ENCODE assay signal across 20 mouse cellular contexts in the genomic region with DNA sequence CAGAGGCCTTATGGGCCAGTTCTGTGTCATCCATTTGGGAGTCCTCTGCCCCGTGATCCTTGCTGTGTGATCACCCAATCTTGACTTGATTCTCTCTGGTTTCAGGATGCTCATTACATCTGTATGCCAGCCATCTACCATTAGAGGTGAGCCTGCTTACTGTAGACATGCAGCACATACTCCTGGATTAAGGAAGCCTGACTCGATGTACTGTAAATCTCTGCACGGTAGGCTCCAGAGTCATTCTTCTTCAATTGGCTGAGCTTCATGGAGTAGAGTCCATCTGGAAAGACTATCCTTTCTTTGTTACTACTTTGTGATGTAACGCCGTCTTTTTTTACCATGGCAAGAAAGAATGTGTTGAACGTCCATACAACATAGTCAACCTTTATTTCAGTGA. TPM values are rescaled to one million over a fixed set of nuclear protein-coding genes. Genes with fewer than 3 reads are reported as not detected.
DNase-seq lines count a peak whose midpoint lies in the region.
"Had no signal": no experiment of that assay in that cellular context is flagged by ENCODE, and none has a peak within 500 bp of the region (broad histone marks: within the 10 kb centered on the region; RNA-seq: fewer than 3 reads in every experiment).

No protein-coding gene starts in this region.

- H3K27ac ChIP-seq in heart, embryonic 10.5 days, result no peak overlapping the region

- intact Hi-C loops in heart, postnatal 25 days (cut with DNase I), result no loop called here
- intact Hi-C loops in heart, postnatal 10 days (cut with DNase I), result no loop called here

- DNase-seq in heart, adult 11 months, result peak; percentile 67
- DNase-seq in heart, postnatal 25 days (ENCODE audit: low spot score), result no peak
- DNase-seq in heart, embryonic 10.5 days (ENCODE audit: low spot score), result peak; percentile 58
- no peak for DNase-seq in heart, postnatal 10 days
- DNase-seq: adrenal gland, adult 2 months; adrenal gland, adult 8-10 months; adrenal gland, postnatal 10 days; adrenal gland, postnatal 14 days; adrenal gland, postnatal 25 days; adrenal gland, postnatal 36 days; B cell, adult 2 months; cerebellum, adult 11 months; cerebellum, adult 11-12 months; cerebellum, adult 18-20 months had no signal

- no peaks in the 10 kb centered on the region for H3K27me3 ChIP-seq in heart, embryonic 10.5 days (ENCODE audit: insufficient read depth, poor library complexity, severe bottlenecking)
- H3K27me3 ChIP-seq: CH12.LX, Patski had no signal

- H3K4me3 ChIP-seq in heart, embryonic 10.5 days, result no peak overlapping the region

- H3K36me3 ChIP-seq in heart, embryonic 10.5 days, result no peaks in the 10 kb centered on the region
- H3K36me3 ChIP-seq: G1E had no signal

- no peaks in the 10 kb centered on the region; the same call in 1 of the 2 replicates for H3K4me1 ChIP-seq in heart, embryonic 10.5 days

- 91% methylated on average over 6 of the region's 6 CpGs for WGBS in heart, embryonic 10.5 days

- H3K9me3 ChIP-seq in heart, embryonic 10.5 days, result no peaks in the 10 kb centered on the region

RNA-seq across cellular contexts. Expression of a gene that starts 12.0 kb away (rescaled TPM):
- under 1 TPM; 0.18 to 0.22 TPM for total RNA-seq in heart, postnatal 25 days (2021)
- polyA plus RNA-seq in heart, embryonic 10.5 days (2016; fragmentation: Nextera tagmentation; extraction: Ambion mirVana), result not detected in 2 replicates
- total RNA-seq in heart, postnatal 10 days (2021), result under 1 TPM in 1 of 2 experiments, not detected in 1; 0.29 TPM
- total RNA-seq: ES-E14, MEL had no signal
- polyA plus RNA-seq: C2C12, G1E, Patski had no signal

RNA-seq across cellular contexts. Expression of a gene that starts 33.6 kb away (rescaled TPM):
- under 1 TPM; 0.22 to 0.39 TPM for total RNA-seq in heart, postnatal 25 days (2021)
- not detected in 2 replicates for polyA plus RNA-seq in heart, embryonic 10.5 days (2016; fragmentation: Nextera tagmentation; extraction: Ambion mirVana)
- under 1 TPM; 0.17 to 0.22 TPM for total RNA-seq in heart, postnatal 10 days (2021)
- total RNA-seq: MEL had no signal
- polyA plus RNA-seq: C2C12, G1E, Patski had no signal

RNA-seq across cellular contexts. Expression of a gene that starts 41.0 kb away (rescaled TPM):
- total RNA-seq in heart, postnatal 25 days (2021), result 1 to 10 TPM; 2.0 to 3.0 TPM
- polyA plus RNA-seq in heart, embryonic 10.5 days (2016; fragmentation: Nextera tagmentation; extraction: Ambion mirVana), result 0.25 TPM in 1 of 2 replicates, not detected in the other
- 1 to 10 TPM; 1.8 to 2.3 TPM for total RNA-seq in heart, postnatal 10 days (2021)
- total RNA-seq: G1E had no signal
- polyA plus RNA-seq: C2C12, G1E, Patski had no signal

Comparison
In these comparisons a context has a peak if more than half of its experiments do, and no peak if none do; other contexts are left out.
1. DNase-seq: peak in heart, adult 11 months (single experiment) and heart, embryonic 10.5 days (single experiment); none in heart, postnatal 25 days (single experiment) and heart, postnatal 10 days (0 of 2).